Mouse (Mus musculus): ENCODE data around the gene Kcnip1.

DNA sequence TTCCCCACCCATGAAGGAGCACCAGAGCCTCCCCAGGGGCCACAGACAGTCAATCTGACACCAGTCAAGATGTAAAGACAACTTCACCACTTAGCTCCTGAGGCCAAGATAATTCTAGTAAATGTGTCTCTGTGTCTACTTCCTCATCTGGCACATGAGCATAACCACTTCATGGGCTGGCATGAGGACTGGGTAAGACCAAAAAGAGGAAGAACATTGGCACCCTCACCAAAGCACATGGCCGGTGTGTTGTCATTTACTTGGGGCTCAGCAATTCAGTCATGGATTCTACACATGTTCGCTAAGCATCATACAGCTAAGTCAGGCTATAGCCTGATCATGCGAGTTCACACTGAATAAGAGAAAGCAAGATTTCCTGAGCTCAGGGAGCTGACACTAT lies 144.3 kb downstream of the Kcnip1 start:
- TF ChIP-seq CTCF (IDR thresholded peaks at IDR 0.05; ENCODE audit: insufficient read depth, low read depth, low read length) (no peak), POLR2A (IDR thresholded peaks at IDR 0.05; ENCODE audit: insufficient read depth, low read depth, low read length) (no peak)
